Mouse (Mus musculus): ENCODE results near the gene Slc45a2.

DNA sequence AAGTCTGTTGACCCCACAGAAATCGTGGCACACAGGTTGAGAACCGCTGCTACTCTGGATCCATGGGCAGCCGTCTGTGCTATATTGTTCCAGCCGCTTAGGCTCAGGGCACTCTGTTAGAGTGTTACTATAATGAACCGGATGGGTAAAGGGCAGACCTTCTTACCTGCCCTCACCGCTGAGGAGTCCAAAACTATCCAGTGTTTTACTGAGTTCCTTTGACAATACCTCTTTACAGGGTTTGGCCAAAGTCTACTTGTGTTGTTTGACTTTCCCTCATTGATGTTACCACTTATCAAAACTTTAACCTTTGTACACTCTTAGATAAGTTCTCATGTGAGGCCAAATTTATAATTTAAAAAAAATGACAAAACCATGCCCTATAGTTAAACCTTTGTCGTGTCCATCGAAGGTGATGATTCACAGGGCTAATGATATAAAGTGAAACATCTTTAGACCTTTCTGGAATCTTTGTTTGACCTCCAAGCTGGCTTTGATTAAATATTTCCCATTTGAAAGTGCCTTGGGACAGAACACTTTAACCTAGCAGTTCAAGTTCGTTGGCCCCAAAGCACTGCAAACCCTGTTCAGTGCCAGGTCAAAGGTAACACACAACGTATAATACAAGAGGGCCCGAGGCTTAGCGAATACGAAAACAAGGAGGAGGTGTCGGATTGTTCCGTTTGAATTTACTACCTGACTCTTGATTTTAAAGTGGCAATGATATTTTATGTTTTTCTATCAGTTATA, 41.1 kb upstream of the Slc45a2 start:
- no peak for TF ChIP-seq TAL1 (IDR thresholded peaks at IDR 0.05; ENCODE audit: low read length)
- no peak for TF ChIP-seq GATA1 (IDR thresholded peaks at IDR 0.05; ENCODE audit: low read length)

All from erythroblast, embryonic 14.5 days (primary cell).